Mouse (Mus musculus): ENCODE measurements around the gene Bsdc1.
"Not testable (repeated sequence)": the region's sequence is repeated elsewhere in the genome, so short reads cannot be mapped to it uniquely, and the experiment has no call there.

The Bsdc1 gene

DNA sequence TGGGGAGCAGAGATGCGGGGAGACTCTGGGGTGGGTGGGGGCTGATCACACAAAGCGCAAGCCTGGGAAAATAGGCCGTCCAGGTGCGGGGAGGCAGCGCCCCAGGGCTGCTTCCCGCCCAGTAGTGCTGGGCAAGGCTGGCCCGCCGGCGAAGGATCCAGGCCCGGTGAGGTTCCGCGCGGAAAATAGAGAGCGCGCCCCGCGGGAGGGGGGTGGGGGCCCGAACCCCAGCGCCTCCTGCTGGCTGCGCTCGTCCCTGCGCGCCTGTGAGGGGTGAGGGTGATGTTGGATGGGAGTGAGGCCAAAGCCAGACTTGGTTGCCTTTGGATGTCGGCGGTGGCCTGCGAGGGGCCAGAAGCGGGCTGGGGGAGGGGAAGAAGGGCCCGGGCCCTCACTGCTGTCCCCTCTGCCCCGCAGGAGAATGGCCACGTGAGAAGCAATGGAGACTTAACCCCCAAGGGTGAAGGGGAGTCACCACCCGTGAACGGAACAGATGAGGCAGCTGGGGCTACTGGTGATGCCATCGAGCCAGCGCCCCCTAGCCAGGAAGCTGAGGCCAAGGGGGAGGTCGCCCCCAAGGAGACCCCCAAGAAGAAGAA lies 53.0 kb downstream of the Bsdc1 start:
- peak; percentile 61 for DNase-seq

DNA sequence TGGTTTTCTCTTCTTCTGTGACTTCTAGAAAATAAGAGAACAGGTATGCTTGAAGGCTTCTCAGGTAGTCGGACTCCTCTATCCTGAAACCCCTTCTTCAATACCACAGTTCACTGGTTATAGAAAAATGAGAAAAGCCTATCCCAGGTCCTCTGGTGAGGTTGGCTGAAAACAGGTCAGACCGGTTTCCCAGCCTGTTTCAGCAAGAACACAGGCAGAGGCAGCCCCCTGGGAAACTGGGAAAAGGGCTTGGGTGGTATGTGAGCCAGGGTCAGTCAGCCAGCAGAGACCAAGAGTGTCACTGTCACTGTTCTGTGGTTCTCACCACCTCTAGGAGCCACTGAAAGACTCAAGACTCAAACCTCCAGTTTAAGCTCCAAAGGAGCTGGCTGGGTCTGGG lies 55.5 kb downstream of the Bsdc1 start:
- DNase-seq: no peak

DNA sequence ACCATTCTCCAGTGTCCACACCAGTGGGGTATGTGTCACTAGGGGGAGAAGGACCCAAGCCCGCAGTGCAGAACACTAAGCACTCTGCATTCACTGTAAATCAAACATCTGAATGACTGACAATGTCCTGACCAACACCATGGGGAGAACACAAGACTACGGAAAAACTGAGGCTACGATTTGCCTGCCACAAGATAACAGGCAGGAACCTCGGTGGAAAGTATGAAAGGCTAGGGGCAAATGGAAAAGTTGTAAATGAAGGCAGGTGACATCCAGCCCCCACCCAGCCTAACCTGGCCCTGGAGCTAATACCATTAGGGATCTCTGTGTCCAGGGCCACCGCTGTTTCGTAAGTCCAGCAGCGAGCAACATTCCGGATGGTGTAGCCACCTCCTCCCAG lies 57.1 kb downstream of the Bsdc1 start:
- no peak for DNase-seq

DNA sequence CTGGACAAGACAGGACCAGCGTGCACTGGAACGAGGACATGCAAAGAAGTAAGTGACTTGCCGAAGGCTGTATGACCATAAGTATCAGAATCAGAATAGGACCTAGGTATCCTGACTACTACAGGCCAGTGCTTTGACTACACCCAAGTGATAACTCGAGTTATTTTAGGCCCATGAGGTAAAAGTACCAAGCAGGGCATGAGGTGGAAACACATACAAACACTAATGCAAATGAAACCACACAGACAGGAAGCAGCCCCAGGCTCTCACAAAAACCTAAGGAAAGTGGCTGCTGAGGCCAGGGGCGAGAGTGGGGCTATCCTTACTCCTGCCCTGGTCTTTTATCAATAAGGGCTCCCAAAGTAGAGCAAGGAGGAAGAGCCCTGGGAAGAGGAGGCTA lies 64.0 kb downstream of the Bsdc1 start:
- no peak for DNase-seq

DNA sequence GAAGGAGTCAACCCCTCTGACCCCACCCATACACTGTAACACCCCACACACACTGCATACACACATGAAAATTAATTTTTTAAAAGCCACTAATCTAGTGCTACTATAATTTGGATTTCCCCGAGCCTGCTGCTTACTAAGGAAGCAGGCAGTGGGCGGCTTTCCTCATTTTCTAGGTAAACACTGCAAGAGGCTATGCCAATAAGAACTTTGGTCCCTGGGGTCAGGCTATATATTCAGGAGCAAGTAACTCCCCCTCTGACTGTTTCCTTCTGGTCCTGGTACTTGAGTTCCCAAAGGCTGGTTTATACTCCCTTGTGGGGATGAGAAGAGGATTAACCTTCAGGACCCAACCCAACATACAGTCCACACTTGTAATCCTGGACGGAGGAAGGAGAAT lies 64.5 kb downstream of the Bsdc1 start:
- DNase-seq: no peak

DNA sequence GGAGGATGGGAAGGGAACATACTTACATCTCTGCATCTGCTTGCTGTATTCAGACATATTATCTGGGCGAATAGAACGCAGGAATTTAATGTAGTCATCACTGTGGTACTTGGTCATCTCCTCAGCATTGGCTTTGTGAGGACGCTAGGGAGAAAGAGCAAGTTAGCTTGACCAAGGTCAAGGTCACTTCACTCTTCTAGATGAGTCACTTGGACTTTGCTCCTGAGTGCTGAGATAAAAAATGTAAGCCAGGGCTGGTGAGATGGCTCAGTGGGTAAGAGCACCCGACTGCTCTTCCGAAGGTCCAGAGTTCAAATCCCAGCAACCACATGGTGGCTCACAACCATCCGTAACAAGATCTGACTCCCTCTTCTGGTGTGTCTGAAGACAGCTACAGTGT lies 67.5 kb downstream of the Bsdc1 start:
- DNase-seq: not testable (repeated sequence)
